Comparison of ENCODE assay signal across 13 mouse cellular contexts in the genomic region with DNA sequence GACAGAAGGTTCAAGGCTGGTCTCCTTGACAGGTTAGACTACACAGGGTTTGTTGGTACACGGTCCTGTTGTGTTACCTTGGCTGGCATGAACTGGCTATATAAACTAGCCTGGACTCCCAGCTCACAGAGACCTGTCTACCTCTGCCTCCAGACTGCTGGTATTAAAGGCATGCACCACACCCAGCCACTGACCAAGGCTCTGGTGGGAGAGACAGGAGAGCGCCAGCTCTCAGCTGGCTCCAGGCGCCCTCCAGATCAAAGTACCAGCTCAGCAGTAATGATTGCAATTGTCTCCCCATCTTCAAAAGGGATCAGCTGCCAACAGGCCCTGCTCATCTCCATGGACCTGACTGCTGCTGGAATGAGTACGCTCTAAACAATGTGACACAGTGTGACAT.
DNase-seq lines count a peak whose midpoint lies in the region; ATAC-seq lines count a peak whose summit lies in the region.
"Had no signal": no experiment of that assay in that cellular context is flagged by ENCODE, and none has a peak within 500 bp of the region (broad histone marks: within the 10 kb centered on the region; RNA-seq: fewer than 3 reads in every experiment).

No protein-coding gene starts in this region.

- no peaks in the 10 kb centered on the region for H3K27me3 ChIP-seq in hindbrain, embryonic 11.5 days (ENCODE audit: control insufficient read depth, insufficient read depth, low read length)
- H3K27me3 ChIP-seq in hindbrain, embryonic 16.5 days (replicated peaks; ENCODE audit: control insufficient read depth, insufficient read depth, low read length): no peaks in the 10 kb centered on the region
- no peaks in the 10 kb centered on the region for H3K27me3 ChIP-seq in midbrain, embryonic 12.5 days
- H3K27me3 ChIP-seq in midbrain, embryonic 10.5 days (ENCODE audit: low read depth, poor library complexity, severe bottlenecking): no peaks in the 10 kb centered on the region
- H3K27me3 ChIP-seq in kidney, embryonic 16.5 days (ENCODE audit: insufficient read depth, low read length): no peaks in the 10 kb centered on the region
- H3K27me3 ChIP-seq in stomach, embryonic 15.5 days (replicated peaks): no peaks in the 10 kb centered on the region
- H3K27me3 ChIP-seq: limb, embryonic 15.5 days; neural tube, embryonic 13.5 days had no signal

- H3K27ac ChIP-seq in hindbrain, embryonic 11.5 days (ENCODE audit: low read depth, low read length): 0 out of 2 replicates have a peak overlapping the region, but pooled peaks have one; percentile 3
- no peak overlapping the region for H3K27ac ChIP-seq in hindbrain, embryonic 16.5 days (ENCODE audit: low read depth, low read length)
- 0 out of 2 replicates have a peak overlapping the region, but pooled peaks have one; percentile 26 for H3K27ac ChIP-seq in midbrain, embryonic 12.5 days (replicated peaks)
- no peak overlapping the region for H3K27ac ChIP-seq in midbrain, embryonic 10.5 days (replicated peaks)
- H3K27ac ChIP-seq in kidney, embryonic 16.5 days (ENCODE audit: low read length): 0 out of 2 replicates have a peak overlapping the region, but pooled peaks have one; percentile 95
- peak overlapping the region; percentile 88 for H3K27ac ChIP-seq in stomach, embryonic 15.5 days
- H3K27ac ChIP-seq: limb, embryonic 15.5 days; neural tube, embryonic 13.5 days had no signal

- no peak overlapping the region for H3K4me2 ChIP-seq in hindbrain, embryonic 11.5 days (replicated peaks; ENCODE audit: low read depth, low read length)
- no peak overlapping the region for H3K4me2 ChIP-seq in hindbrain, embryonic 16.5 days (ENCODE audit: low read length)
- H3K4me2 ChIP-seq in midbrain, embryonic 12.5 days (replicated peaks): no peak overlapping the region
- no peak overlapping the region for H3K4me2 ChIP-seq in kidney, embryonic 16.5 days (replicated peaks; ENCODE audit: low read depth, low read length)
- no peak overlapping the region for H3K4me2 ChIP-seq in stomach, embryonic 15.5 days
- H3K4me2 ChIP-seq: limb, embryonic 15.5 days; neural tube, embryonic 13.5 days had no signal

- DNase-seq in hindbrain, embryonic 11.5 days (ENCODE audit: low spot score): no peak
- DNase-seq in midbrain, embryonic 10.5 days (ENCODE audit: low spot score): no peak
- DNase-seq in spleen, adult 12 weeks (ENCODE audit: low spot score): no peak
- DNase-seq in cerebellum, postnatal 25 days: no peak
- DNase-seq: adrenal gland, postnatal 36 days; cerebellum, adult 11-12 months; embryo, embryonic 11 days had no signal

- no peak overlapping the region for H3K9ac ChIP-seq in hindbrain, embryonic 11.5 days (ENCODE audit: low read depth, low read length)
- no peak overlapping the region for H3K9ac ChIP-seq in hindbrain, embryonic 16.5 days (ENCODE audit: low read depth, low read length)
- H3K9ac ChIP-seq in midbrain, embryonic 12.5 days (replicated peaks): no peak overlapping the region
- no peak overlapping the region for H3K9ac ChIP-seq in kidney, embryonic 16.5 days (replicated peaks; ENCODE audit: low read length)
- no peak overlapping the region for H3K9ac ChIP-seq in stomach, embryonic 15.5 days
- H3K9ac ChIP-seq: limb, embryonic 15.5 days; neural tube, embryonic 13.5 days had no signal

- H3K4me3 ChIP-seq in hindbrain, embryonic 11.5 days (ENCODE audit: low read depth, low read length): no peak overlapping the region
- H3K4me3 ChIP-seq in hindbrain, embryonic 16.5 days (ENCODE audit: low read length): no peak overlapping the region
- H3K4me3 ChIP-seq in midbrain, embryonic 12.5 days: no peak overlapping the region
- H3K4me3 ChIP-seq in midbrain, embryonic 10.5 days: no peak overlapping the region
- H3K4me3 ChIP-seq in kidney, embryonic 16.5 days (ENCODE audit: low read length): no peak overlapping the region
- H3K4me3 ChIP-seq in stomach, embryonic 15.5 days (replicated peaks): no peak overlapping the region
- H3K4me3 ChIP-seq: limb, embryonic 15.5 days; neural tube, embryonic 13.5 days had no signal

- no peaks in the 10 kb centered on the region for H3K4me1 ChIP-seq in hindbrain, embryonic 11.5 days (replicated peaks; ENCODE audit: control insufficient read depth, insufficient read depth, low read length)
- peaks cover 10% of the 10 kb centered on the region for H3K4me1 ChIP-seq in hindbrain, embryonic 16.5 days (ENCODE audit: control insufficient read depth, insufficient read depth, low read depth, low read length)
- H3K4me1 ChIP-seq in midbrain, embryonic 12.5 days: peaks cover 29% of the 10 kb centered on the region
- peaks cover 34% of the 10 kb centered on the region; the same call in 1 of the 2 replicates for H3K4me1 ChIP-seq in midbrain, embryonic 10.5 days
- peaks cover 23% of the 10 kb centered on the region for H3K4me1 ChIP-seq in kidney, embryonic 16.5 days (ENCODE audit: insufficient read depth, low read length)
- H3K4me1 ChIP-seq in stomach, embryonic 15.5 days: 0 out of 2 replicates have a peak, but pooled peaks cover 26% of the 10 kb centered on the region

- 73% methylated on average over 4 of the region's 4 CpGs for WGBS in hindbrain, embryonic 11.5 days
- 61% methylated on average over 4 of the region's 4 CpGs for WGBS in hindbrain, embryonic 16.5 days
- WGBS in midbrain, embryonic 12.5 days: 67% methylated on average over 4 of the region's 4 CpGs
- 75% methylated on average over 4 of the region's 4 CpGs for WGBS in midbrain, embryonic 10.5 days
- 68% methylated on average over 4 of the region's 4 CpGs for WGBS in kidney, embryonic 16.5 days
- 79% methylated on average over 4 of the region's 4 CpGs for WGBS in stomach, embryonic 15.5 days

- no peak for ATAC-seq in hindbrain, embryonic 11.5 days (ENCODE audit: low FRiP score)
- ATAC-seq in hindbrain, embryonic 16.5 days: no peak
- 0 out of 2 replicates have a peak, but pooled peaks have one; percentile 16 for ATAC-seq in midbrain, embryonic 12.5 days (ENCODE audit: low FRiP score, low read depth)
- ATAC-seq in kidney, embryonic 16.5 days (ENCODE audit: low FRiP score, low TSS enrichment): peak; percentile 58; the same call in 1 of the 2 replicates
- no peak for ATAC-seq in stomach, embryonic 15.5 days (ENCODE audit: insufficient read depth, low FRiP score, low read depth)

- no peaks in the 10 kb centered on the region for H3K9me3 ChIP-seq in hindbrain, embryonic 11.5 days (ENCODE audit: control insufficient read depth, low read length)
- no peaks in the 10 kb centered on the region for H3K9me3 ChIP-seq in hindbrain, embryonic 16.5 days (ENCODE audit: control insufficient read depth, low read length)
- H3K9me3 ChIP-seq in midbrain, embryonic 12.5 days: no peaks in the 10 kb centered on the region
- no peaks in the 10 kb centered on the region for H3K9me3 ChIP-seq in midbrain, embryonic 10.5 days (replicated peaks)
- H3K9me3 ChIP-seq in kidney, embryonic 16.5 days (ENCODE audit: low read length): no peaks in the 10 kb centered on the region
- H3K9me3 ChIP-seq in stomach, embryonic 15.5 days: no peaks in the 10 kb centered on the region
- H3K9me3 ChIP-seq: limb, embryonic 15.5 days; neural tube, embryonic 13.5 days had no signal

- no peaks in the 10 kb centered on the region for H3K36me3 ChIP-seq in hindbrain, embryonic 11.5 days (ENCODE audit: control insufficient read depth, insufficient read depth, low read length)
- no peaks in the 10 kb centered on the region for H3K36me3 ChIP-seq in hindbrain, embryonic 16.5 days (ENCODE audit: control insufficient read depth, insufficient read depth, low read length)
- H3K36me3 ChIP-seq in midbrain, embryonic 12.5 days: no peaks in the 10 kb centered on the region; the same call in 1 of the 2 replicates
- H3K36me3 ChIP-seq in midbrain, embryonic 10.5 days: no peaks in the 10 kb centered on the region; the same call in 1 of the 2 replicates
- H3K36me3 ChIP-seq in kidney, embryonic 16.5 days (ENCODE audit: insufficient read depth, low read length): no peaks in the 10 kb centered on the region
- H3K36me3 ChIP-seq in stomach, embryonic 15.5 days: no peaks in the 10 kb centered on the region
- H3K36me3 ChIP-seq: limb, embryonic 15.5 days; neural tube, embryonic 13.5 days had no signal

Comparison
In these comparisons a context has a peak if more than half of its experiments do, and no peak if none do; other contexts are left out.
1. H3K27ac ChIP-seq: peak in hindbrain, embryonic 11.5 days (single experiment), midbrain, embryonic 12.5 days (single experiment), kidney, embryonic 16.5 days (single experiment) and stomach, embryonic 15.5 days (single experiment); none in hindbrain, embryonic 16.5 days (single experiment) and midbrain, embryonic 10.5 days (single experiment).
2. ATAC-seq: peak in midbrain, embryonic 12.5 days (single experiment) and kidney, embryonic 16.5 days (single experiment); none in hindbrain, embryonic 11.5 days (single experiment), hindbrain, embryonic 16.5 days (single experiment) and stomach, embryonic 15.5 days (single experiment).